Mouse (Mus musculus) G1E (cell line): ENCODE results near the gene Gtf3c5.

Experiments used
- CTCF ChIP-seq: IDR thresholded peaks from 2 replicates; pipeline ENCODE4 v1.5.1; 2012; ENCODE audit warnings: low read depth, low read length, inconsistent platforms, mixed read lengths
- GATA1 ChIP-seq: IDR thresholded peaks from 2 replicates; pipeline ENCODE4 v1.6.1; 2012; ENCODE audit warnings: borderline replicate concordance, low read length, inconsistent platforms, mixed read lengths
- POLR2AphosphoS5 ChIP-seq: IDR thresholded peaks from 2 replicates; pipeline ENCODE4 v1.6.1; 2012; ENCODE audit warnings: low read depth, low read length, inconsistent platforms; ENCODE audit not compliant: insufficient replicate concordance
- TAL1 ChIP-seq: conservative IDR thresholded peaks from 2 replicates; pipeline ENCODE4 v1.6.1; 2012; ENCODE audit warnings: low read depth, low read length, inconsistent platforms, mixed read lengths

DNA sequence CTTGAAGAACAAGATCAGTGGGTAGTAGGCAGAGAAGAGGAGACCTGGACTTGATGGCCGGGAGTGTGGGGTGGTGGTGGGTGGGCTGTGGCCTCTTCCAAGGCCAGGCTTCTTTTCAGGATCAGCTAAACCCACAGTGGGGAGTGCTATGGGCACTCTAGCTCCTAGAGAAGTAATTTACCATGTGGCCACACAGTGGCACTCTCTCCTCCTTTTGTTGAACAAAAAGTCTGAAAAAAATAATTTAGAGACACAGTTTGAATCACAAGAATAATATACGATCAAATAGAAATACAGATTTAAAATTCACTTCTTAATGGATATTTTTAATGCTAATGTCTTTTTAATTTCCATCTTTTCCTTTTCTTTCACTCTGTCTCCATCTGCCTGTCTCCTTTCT, 44.5 kb upstream of the Gtf3c5 start:
- no peak for TF ChIP-seq GATA1
- TF ChIP-seq CTCF, result no peak
- TF ChIP-seq TAL1, result no peak
- TF ChIP-seq POLR2AphosphoS5, result no peak
